Mouse (Mus musculus) MEL (cell line): Measurements from ENCODE around the gene Kcnc3. TPM values are rescaled to one million over a fixed set of nuclear protein-coding genes. Genes with fewer than 3 reads are reported as not detected.

Experiments used
- DNase-seq: peaks from one replicate; pipeline ENCODE4 v3.0.0; 2011; ENCODE audit warnings: low read depth, low spot score
- H3K27ac ChIP-seq: 2 replicates; pipeline ENCODE4 v1.5.1; 2012; ENCODE audit warnings: low read depth, mild to moderate bottlenecking, control low read depth, low read length, moderate library complexity; ENCODE audit not compliant: control insufficient read depth
- H3K27me3 ChIP-seq, 2 experiments: fragments of 150-350 bp in 1 of 2; sonication (generic) in 1 of 2; 2 replicates each; pipeline ENCODE4 v1.6.1; 2012; ENCODE audit warnings: low read length in 2 of 2, mild to moderate bottlenecking in 2 of 2, improper control_type of control experiment in 1 of 2, moderate library complexity in 1 of 2; ENCODE audit not compliant: insufficient read depth in 2 of 2, control insufficient read depth in 1 of 2
- H3K36me3 ChIP-seq, 2 experiments: 2 replicates each; pipeline ENCODE4 v1.6.1; 2012 to 2014; ENCODE audit warnings: low read length in 2 of 2, improper control_type of control experiment in 1 of 2, inconsistent platforms in 1 of 2, mild to moderate bottlenecking in 1 of 2; ENCODE audit not compliant: insufficient read depth in 2 of 2, control insufficient read depth in 1 of 2
- H3K4me1 ChIP-seq, 2 experiments: fragments of 150-350 bp in 1 of 2; sonication (generic) in 1 of 2; 2 replicates each; pipeline ENCODE4 v1.6.1; 2012; ENCODE audit warnings: low read length in 2 of 2, improper control_type of control experiment in 1 of 2, mild to moderate bottlenecking in 1 of 2; ENCODE audit not compliant: insufficient read depth in 2 of 2, control insufficient read depth in 1 of 2
- H3K4me3 ChIP-seq, 2 experiments: fragments of 150-350 bp in 1 of 2; sonication (generic) in 1 of 2; 2 replicates each; pipeline ENCODE4 v1.5.1; 2012; ENCODE audit warnings: low read depth in 2 of 2, low read length in 2 of 2, mild to moderate bottlenecking in 2 of 2, moderate library complexity in 2 of 2, control low read depth in 1 of 2, improper control_type of control experiment in 1 of 2; ENCODE audit not compliant: control insufficient read depth in 1 of 2, insufficient read depth in 1 of 2
- H3K79me2 ChIP-seq: 2 replicates; pipeline ENCODE4 v1.6.1; 2012; ENCODE audit warnings: mild to moderate bottlenecking, low read length, moderate library complexity; ENCODE audit not compliant: control insufficient read depth, poor library complexity, insufficient read depth
- H3K9ac ChIP-seq: 2 replicates; pipeline ENCODE4 v1.6.1; 2012; ENCODE audit warnings: low read depth, mild to moderate bottlenecking, control low read depth, low read length, moderate library complexity; ENCODE audit not compliant: control insufficient read depth, poor library complexity, severe bottlenecking
- H3K9me3 ChIP-seq: fragments of 150-350 bp; sonication (generic); replicated peaks from 2 replicates; pipeline ENCODE4 v1.6.1; 2012; ENCODE audit warnings: mild to moderate bottlenecking, low read length, improper control_type of control experiment, moderate library complexity; ENCODE audit not compliant: insufficient read depth
- BHLHE40 ChIP-seq: IDR thresholded peaks from 2 replicates; pipeline ENCODE4 v1.6.1; 2012; ENCODE audit warnings: low read depth, mild to moderate bottlenecking, inconsistent platforms, low read length, improper control_type of control experiment, borderline replicate concordance
- CTCF ChIP-seq, 3 experiments: IDR thresholded peaks in 2 of 3; conservative IDR thresholded peaks in 1 of 3; 2 replicates each; pipeline ENCODE4 v1.5.1; 2011 to 2012; ENCODE audit warnings: low read length in 3 of 3, low read depth in 2 of 3, mild to moderate bottlenecking in 2 of 3, improper control_type of control experiment in 1 of 3, inconsistent platforms in 1 of 3, mixed read lengths in 1 of 3, moderate library complexity in 1 of 3; ENCODE audit not compliant: control insufficient read depth in 1 of 3, insufficient read depth in 1 of 3, poor library complexity in 1 of 3, severe bottlenecking in 1 of 3
- ELF1 ChIP-seq: IDR thresholded peaks from 2 replicates; pipeline ENCODE4 v1.6.1; 2014; ENCODE audit warnings: low read depth, mild to moderate bottlenecking, inconsistent platforms, low read length, improper control_type of control experiment, moderate library complexity
- EP300 ChIP-seq, 2 experiments: IDR thresholded peaks; 2 replicates each; pipeline ENCODE4 v1.6.1; 2011; ENCODE audit warnings: improper control_type of control experiment in 2 of 2, low read length in 2 of 2, low read depth in 1 of 2, mild to moderate bottlenecking in 1 of 2
- ETS1 ChIP-seq: IDR thresholded peaks from 2 replicates; pipeline ENCODE4 v1.6.1; 2012; ENCODE audit warnings: low read depth, mild to moderate bottlenecking, inconsistent platforms, low read length, improper control_type of control experiment, moderate library complexity
- JUND ChIP-seq: IDR thresholded peaks from 2 replicates; pipeline ENCODE4 v1.6.1; 2011; ENCODE audit warnings: low read depth, mild to moderate bottlenecking, improper control_type of control experiment, low read length
- MXI1 ChIP-seq: IDR thresholded peaks from 2 replicates; pipeline ENCODE4 v1.6.1; 2011; ENCODE audit warnings: mild to moderate bottlenecking, low read depth, low read length, improper control_type of control experiment
- NELFE ChIP-seq: IDR thresholded peaks from 2 replicates; pipeline ENCODE4 v1.6.1; 2011; ENCODE audit warnings: low read depth, low read length, improper control_type of control experiment
- POLR2AphosphoS2 ChIP-seq: IDR thresholded peaks from 2 replicates; pipeline ENCODE4 v1.6.1; 2011; ENCODE audit warnings: low read length, improper control_type of control experiment
- RAD21 ChIP-seq: IDR thresholded peaks from 2 replicates; pipeline ENCODE4 v1.6.1; 2011; ENCODE audit warnings: mild to moderate bottlenecking, low read depth, low read length, improper control_type of control experiment
- RCOR1 ChIP-seq: IDR thresholded peaks from 2 replicates; pipeline ENCODE4 v1.6.1; 2012; ENCODE audit warnings: low read depth, mild to moderate bottlenecking, inconsistent platforms, low read length, improper control_type of control experiment
- SIN3A ChIP-seq: IDR thresholded peaks from 2 replicates; pipeline ENCODE4 v1.6.1; 2012; ENCODE audit warnings: low read length, improper control_type of control experiment, inconsistent platforms
- SMC3 ChIP-seq: IDR thresholded peaks from 2 replicates; pipeline ENCODE4 v1.6.1; 2011; ENCODE audit warnings: low read depth, low read length, improper control_type of control experiment
- USF1 ChIP-seq: IDR thresholded peaks from 2 replicates; pipeline ENCODE4 v1.6.1; 2014; ENCODE audit warnings: low read depth, mild to moderate bottlenecking, inconsistent platforms, low read length, improper control_type of control experiment, moderate library complexity
- ZC3H11A ChIP-seq: IDR thresholded peaks from 2 replicates; pipeline ENCODE4 v1.6.1; 2012; ENCODE audit warnings: low read depth, mild to moderate bottlenecking, inconsistent platforms, low read length, improper control_type of control experiment
- ZKSCAN1 ChIP-seq: IDR thresholded peaks from 2 replicates; pipeline ENCODE4 v1.6.1; 2012; ENCODE audit warnings: low read depth, mild to moderate bottlenecking, inconsistent platforms, low read length, improper control_type of control experiment, moderate library complexity
- ZMIZ1 ChIP-seq: IDR thresholded peaks from 2 replicates; pipeline ENCODE4 v1.6.1; 2012; ENCODE audit warnings: low read depth, mild to moderate bottlenecking, inconsistent platforms, low read length, improper control_type of control experiment, moderate library complexity
- polyA plus RNA-seq, 2 experiments: library from polyadenylated mRNA; stranded (reverse) in 1 of 2; unstranded in 1 of 2; fragments of >175 nt in 1 of 2; fragments of >200 nt in 1 of 2; gene quantifications; 2 replicates each; pipeline versions ENCODE4 v1.2.1 to v1.2.4; 2012; ENCODE audit warnings: low replicate concordance in 2 of 2, low read depth in 1 of 2; ENCODE audit not compliant: insufficient read length in 2 of 2, insufficient read depth in 1 of 2, missing spikeins in 1 of 2
- total RNA-seq: library from RNA; depleted of rRNA; stranded (reverse); fragments of 300-350 nt; gene quantifications from 2 replicates; pipeline ENCODE4 v1.2.3, GENCODE M21; 2012

Kcnc3 gene
- total and polyA plus RNA-seq, 3 experiments, result not detected

- TF ChIP-seq ETS1, result no peak
Observed at GRCm38 (mm10) chr7:44647729-44648128, 57.3 kb downstream of the Kcnc3 start (continued).

DNA sequence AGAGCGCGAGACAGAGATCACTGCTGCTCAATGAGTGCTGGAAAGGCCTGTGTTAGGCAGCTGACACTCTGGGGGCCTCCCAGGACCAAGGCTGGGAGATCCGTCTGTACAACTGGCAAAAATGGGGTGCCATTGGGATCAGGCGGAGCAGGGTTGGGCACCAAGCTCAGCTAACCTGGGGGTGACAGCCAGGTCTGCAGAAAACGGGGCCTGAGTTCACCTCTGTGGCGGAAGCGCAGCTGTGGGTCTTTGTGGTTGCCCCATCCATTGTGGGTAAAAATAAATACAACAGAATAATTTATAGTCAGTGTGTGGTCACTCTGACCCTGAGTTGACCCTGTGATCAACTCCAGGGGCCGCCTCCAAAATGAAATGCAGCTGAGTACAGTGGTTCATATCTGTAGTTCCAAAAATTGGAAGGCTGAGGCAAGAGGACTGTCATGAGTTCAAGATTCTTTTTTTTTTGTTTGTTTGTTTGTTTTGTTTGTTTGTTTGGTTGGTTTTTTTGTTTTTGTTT is 58.7 kb downstream of the Kcnc3 start:
- Histone ChIP-seq H3K9me3 (no peaks in the 10 kb centered on the region), H3K4me3 (no peak overlapping the region), H3K36me3 (no peaks in the 10 kb centered on the region), H3K4me1 (no peaks in the 10 kb centered on the region), H3K9ac (no peak overlapping the region), H3K79me2 (no peaks in the 10 kb centered on the region), H3K27ac (no peak overlapping the region), H3K27me3 (no peaks in the 10 kb centered on the region)
- no peak for DNase-seq
- TF ChIP-seq BHLHE40 (no peak), POLR2AphosphoS2 (no peak), ZKSCAN1 (no peak), ELF1 (no peak), MXI1 (no peak), CTCF (IDR thresholded peaks at IDR 0.05 in 2 of 3, conservative IDR thresholded peaks at IDR 0.05 in 1 of 3; ENCODE audit: control insufficient read depth in 1 of 3, insufficient read depth in 1 of 3, low read depth in 2 of 3, low read length in 3 of 3, poor library complexity in 1 of 3, severe bottlenecking in 1 of 3) (no peak), JUND (no peak), ZMIZ1 (no peak), SIN3A (no peak), NELFE (no peak), EP300 (IDR thresholded peaks at IDR 0.05; ENCODE audit: low read depth in 1 of 2, low read length in 2 of 2) (no peak)

- TF ChIP-seq RAD21, result peak; percentile 53
- peak; percentile 73 to 88 (median 86) for TF ChIP-seq CTCF (IDR thresholded peaks at IDR 0.05 in 2 of 3, conservative IDR thresholded peaks at IDR 0.05 in 1 of 3; ENCODE audit: control insufficient read depth in 1 of 3, insufficient read depth in 1 of 3, low read depth in 2 of 3, low read length in 3 of 3, poor library complexity in 1 of 3, severe bottlenecking in 1 of 3)
- TF ChIP-seq RCOR1, result no peak
- peak; percentile 9; the same call in 1 of the 2 replicates for TF ChIP-seq ZC3H11A
- TF ChIP-seq SMC3, result peak; percentile 52
- TF ChIP-seq USF1, result no peak
- TF ChIP-seq, all 39 proteins: peak for 4
- Histone ChIP-seq H3K9ac (no peak overlapping the region), H3K4me3 (no peak overlapping the region), H3K27ac (no peak overlapping the region), H3K9me3 (no peaks in the 10 kb centered on the region), H3K4me1 (no peaks in the 10 kb centered on the region), H3K79me2 (no peaks in the 10 kb centered on the region), H3K36me3 (no peaks in the 10 kb centered on the region), H3K27me3 (no peaks in the 10 kb centered on the region)
- DNase-seq, result peak; percentile 52
Observed at GRCm38 (mm10) chr7:44649990-44650389, 59.5 kb downstream of the Kcnc3 start.
